Mouse (Mus musculus): ENCODE results near the gene Gm45208. TPM values are rescaled to one million over a fixed set of nuclear protein-coding genes. Genes with fewer than 3 reads are reported as not detected.
"Not testable (repeated sequence)": the region's sequence is repeated elsewhere in the genome, so short reads cannot be mapped to it uniquely, and the experiment has no call there.

The Gm45208 gene
- polyA plus RNA-seq, 1 experiment from 2014 or later = 0.66 TPM

DNA sequence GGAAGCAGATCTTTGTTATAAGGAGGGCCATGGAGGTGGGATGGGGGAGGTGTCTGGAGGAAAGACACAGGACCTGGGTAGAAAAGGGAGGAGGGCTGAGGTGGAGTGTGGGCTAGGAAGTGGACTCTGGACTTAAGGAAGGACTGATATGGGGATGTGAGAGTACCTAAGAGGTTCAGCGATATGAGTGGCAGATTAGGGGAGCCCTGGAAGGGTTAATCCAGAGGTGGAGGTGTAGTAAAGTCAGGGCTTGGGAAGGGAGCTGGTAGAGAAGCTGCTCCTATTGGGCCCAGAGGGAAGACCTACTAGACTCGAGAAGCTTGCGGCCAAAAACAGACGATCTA, 6.8 kb downstream of the Gm45208 start:
- Histone ChIP-seq H3K9me3 (no peaks in the 10 kb centered on the region), H3K4me2 (peak overlapping the region; percentile 55), H3K4me3 (replicated peaks) (peak overlapping the region; percentile 49), H3K27me3 (no peaks in the 10 kb centered on the region), H3K9ac (peak overlapping the region; percentile 50), H3K27ac (no peak overlapping the region), H3K4me1 (peaks cover 11% of the 10 kb centered on the region), H3K36me3 (replicated peaks) (peaks cover 11% of the 10 kb centered on the region; the same call in 1 of the 2 replicates)
- no peak for ATAC-seq (ENCODE audit: low FRiP score)
- 45% methylated on average over 4 of the region's 4 CpGs for WGBS

DNA sequence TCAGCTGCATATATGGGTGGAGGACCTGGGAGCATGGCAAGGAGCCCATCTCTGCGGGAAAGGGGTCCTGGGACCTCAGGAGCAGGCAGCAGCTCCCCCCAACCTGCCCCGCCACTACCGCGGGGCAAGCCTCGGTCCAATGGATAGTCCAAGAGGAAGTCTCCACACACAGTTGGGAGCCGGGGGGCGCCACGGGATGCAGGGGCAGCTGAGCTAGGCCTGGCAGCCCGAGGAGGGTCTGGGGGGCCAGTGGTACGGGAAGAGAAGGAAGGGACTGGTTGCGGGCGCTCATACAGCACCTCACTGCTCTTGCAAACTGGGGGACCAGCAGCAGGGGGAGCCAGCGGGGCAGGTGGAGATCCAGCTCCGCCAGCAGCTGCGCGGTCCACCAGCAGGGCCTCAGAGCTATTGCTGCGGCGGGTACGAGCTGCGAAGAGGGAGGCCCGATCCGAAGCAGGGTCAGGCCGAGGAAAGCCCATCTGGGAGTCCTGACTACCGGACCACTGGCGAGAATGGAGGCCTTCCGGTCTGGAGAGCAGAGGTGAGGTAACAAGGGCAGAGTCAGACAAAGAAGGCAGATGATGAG, 11.6 kb downstream of the Gm45208 start:
- Histone ChIP-seq H3K4me2 (no peak overlapping the region), H3K9me3 (no peaks in the 10 kb centered on the region), H3K4me1 (peaks cover 8% of the 10 kb centered on the region), H3K27me3 (no peaks in the 10 kb centered on the region), H3K36me3 (replicated peaks) (peaks cover 5% of the 10 kb centered on the region; the same call in 1 of the 2 replicates), H3K9ac (no peak overlapping the region), H3K27ac (no peak overlapping the region), H3K4me3 (replicated peaks) (no peak overlapping the region)
- WGBS = 30% methylated on average over 25 of the region's 26 CpGs
- no peak; the same call in 1 of the 2 replicates for ATAC-seq (ENCODE audit: low FRiP score)

GRCm38 (mm10) chrX:7739336-7740081, 17.5 kb downstream of the Gm45208 start:
- Histone ChIP-seq H3K27ac (no peak overlapping the region), H3K9ac (no peak overlapping the region), H3K4me2 (no peak overlapping the region), H3K4me1 (no peaks in the 10 kb centered on the region; the same call in 1 of the 2 replicates), H3K9me3 (no peaks in the 10 kb centered on the region), H3K36me3 (replicated peaks) (peaks cover 5% of the 10 kb centered on the region; the same call in 1 of the 2 replicates), H3K4me3 (replicated peaks) (no peak overlapping the region), H3K27me3 (no peaks in the 10 kb centered on the region)
- ATAC-seq (ENCODE audit: low FRiP score) = no peak
- 70% methylated on average over 14 of the region's 14 CpGs for WGBS

DNA sequence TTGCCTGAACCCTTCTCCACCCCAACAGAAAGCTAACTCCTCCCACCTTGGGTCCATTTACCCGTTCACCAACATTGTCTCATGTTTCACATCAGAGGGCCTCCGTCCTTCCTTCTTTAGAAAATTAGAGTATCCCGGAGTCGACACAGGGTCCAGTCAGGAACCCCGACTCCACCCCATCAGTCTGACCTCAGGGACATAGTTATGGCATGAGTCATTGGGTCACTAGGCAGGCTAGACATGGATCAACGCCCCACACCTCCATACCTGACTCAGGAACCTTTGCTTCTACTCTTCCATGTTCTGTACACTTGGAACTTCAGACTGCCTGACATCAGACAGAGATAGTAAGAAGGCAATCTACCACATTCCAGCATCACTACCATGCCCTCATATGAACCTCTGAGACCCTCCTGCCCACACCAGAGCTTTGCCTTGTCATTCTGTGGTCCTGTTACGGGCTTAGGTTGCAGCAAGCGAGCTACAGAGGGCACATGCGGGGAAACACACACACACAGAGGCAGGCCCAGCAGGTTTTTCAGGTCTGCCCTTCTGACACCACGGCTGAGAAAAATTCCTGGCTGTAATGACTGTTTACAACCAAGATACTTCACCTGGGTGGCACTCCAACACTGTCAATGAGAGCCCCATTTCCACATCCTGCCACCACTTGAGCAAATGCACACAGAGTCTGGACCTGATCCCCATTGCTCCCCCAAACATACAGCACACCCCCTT, 18.2 kb downstream of the Gm45208 start:
- H3K27me3 ChIP-seq = no peaks in the 10 kb centered on the region
- H3K36me3 ChIP-seq (replicated peaks) = peaks cover 1% of the 10 kb centered on the region; the same call in 1 of the 2 replicates
- no peaks in the 10 kb centered on the region for H3K9me3 ChIP-seq
- H3K4me1 ChIP-seq = no peaks in the 10 kb centered on the region; the same call in 1 of the 2 replicates
- no peak for ATAC-seq (ENCODE audit: low FRiP score)
- no peak overlapping the region for H3K4me3 ChIP-seq (replicated peaks)
- no peak overlapping the region for H3K4me2 ChIP-seq
- no peak overlapping the region for H3K9ac ChIP-seq
- WGBS = 73% methylated on average over 10 of the region's 10 CpGs
- no peak overlapping the region for H3K27ac ChIP-seq

DNA sequence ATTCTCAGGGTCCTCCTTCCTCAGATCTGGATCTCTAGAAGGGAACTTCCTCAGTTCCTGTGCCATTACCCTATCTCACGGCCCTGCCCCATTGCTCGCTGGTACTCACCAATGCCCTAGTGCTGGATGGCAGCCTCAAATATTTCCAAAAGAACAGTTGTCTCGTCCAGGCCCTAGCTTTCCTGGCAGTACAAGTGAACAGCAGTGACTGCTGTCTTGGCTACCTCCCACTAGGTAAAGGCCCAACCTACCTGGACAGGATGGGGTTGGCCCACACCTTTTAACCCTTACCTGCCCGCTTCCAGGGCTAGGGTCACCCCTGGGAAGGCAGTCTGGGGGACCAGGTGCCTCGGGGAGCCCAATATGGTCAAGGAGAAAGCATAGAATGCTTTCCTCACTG, 19.1 kb downstream of the Gm45208 start:
- Histone ChIP-seq H3K36me3 (replicated peaks) (no peaks in the 10 kb centered on the region; the same call in 1 of the 2 replicates), H3K27me3 (no peaks in the 10 kb centered on the region), H3K9ac (no peak overlapping the region), H3K4me2 (no peak overlapping the region), H3K27ac (no peak overlapping the region), H3K4me1 (no peaks in the 10 kb centered on the region; the same call in 1 of the 2 replicates), H3K9me3 (no peaks in the 10 kb centered on the region), H3K4me3 (replicated peaks) (no peak overlapping the region)
- no peak for ATAC-seq (ENCODE audit: low FRiP score)
- WGBS = 82% methylated on average over 5 of the region's 5 CpGs

DNA sequence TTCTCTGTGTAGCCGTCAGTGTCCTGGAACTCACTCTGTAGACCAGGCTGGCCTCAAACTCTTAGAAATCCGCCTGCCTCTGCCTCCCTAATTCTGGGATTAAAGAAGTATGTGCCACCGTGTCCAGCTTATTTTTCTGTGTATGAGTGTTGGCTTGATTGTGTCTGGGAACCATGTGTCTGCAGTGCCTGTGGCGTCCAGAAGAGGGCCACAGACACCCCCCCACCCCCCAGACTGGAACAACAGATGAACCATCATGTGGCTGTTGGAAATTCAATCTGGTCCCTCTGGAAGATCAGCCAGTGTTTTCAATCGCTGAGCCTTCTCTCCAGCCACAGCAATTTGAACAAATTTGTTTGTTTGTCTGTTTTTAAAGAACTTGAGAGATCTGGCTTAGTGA, 21.4 kb downstream of the Gm45208 start:
- Histone ChIP-seq H3K4me1 (no peaks in the 10 kb centered on the region; the same call in 1 of the 2 replicates), H3K27ac (no peak overlapping the region), H3K9me3 (no peaks in the 10 kb centered on the region), H3K36me3 (replicated peaks) (no peaks in the 10 kb centered on the region), H3K9ac (no peak overlapping the region), H3K27me3 (no peaks in the 10 kb centered on the region), H3K4me3 (replicated peaks) (no peak overlapping the region), H3K4me2 (no peak overlapping the region)
- ATAC-seq (ENCODE audit: low FRiP score) = no peak
- WGBS = 59% methylated on average over 5 of the region's 5 CpGs

DNA sequence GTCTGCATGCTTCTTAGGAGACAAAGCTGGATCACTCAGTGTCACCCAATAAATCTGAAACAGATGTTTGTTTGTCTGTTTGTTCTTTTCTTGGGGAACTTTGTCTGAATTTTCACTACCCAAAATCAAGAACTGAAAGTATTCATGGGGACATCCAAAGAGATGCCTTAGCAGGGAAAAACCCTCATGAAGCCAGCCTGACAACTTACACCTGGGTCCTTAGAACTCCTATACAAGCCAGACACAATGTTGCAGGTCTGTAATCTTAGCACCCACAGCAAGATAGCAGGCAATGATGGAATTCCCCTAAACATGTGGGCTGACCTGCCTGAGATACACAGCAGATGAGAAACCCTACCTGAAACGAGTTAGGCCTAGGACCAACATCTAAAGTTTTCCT, 22.9 kb downstream of the Gm45208 start:
- Histone ChIP-seq H3K27ac (no peak overlapping the region), H3K9me3 (no peaks in the 10 kb centered on the region), H3K4me2 (no peak overlapping the region), H3K27me3 (no peaks in the 10 kb centered on the region), H3K4me3 (replicated peaks) (no peak overlapping the region), H3K4me1 (peaks cover 7% of the 10 kb centered on the region), H3K36me3 (replicated peaks) (no peaks in the 10 kb centered on the region), H3K9ac (no peak overlapping the region)
- WGBS = 75% methylated on average over 1 of the region's 1 CpGs
- no peak for ATAC-seq (ENCODE audit: low FRiP score)

DNA sequence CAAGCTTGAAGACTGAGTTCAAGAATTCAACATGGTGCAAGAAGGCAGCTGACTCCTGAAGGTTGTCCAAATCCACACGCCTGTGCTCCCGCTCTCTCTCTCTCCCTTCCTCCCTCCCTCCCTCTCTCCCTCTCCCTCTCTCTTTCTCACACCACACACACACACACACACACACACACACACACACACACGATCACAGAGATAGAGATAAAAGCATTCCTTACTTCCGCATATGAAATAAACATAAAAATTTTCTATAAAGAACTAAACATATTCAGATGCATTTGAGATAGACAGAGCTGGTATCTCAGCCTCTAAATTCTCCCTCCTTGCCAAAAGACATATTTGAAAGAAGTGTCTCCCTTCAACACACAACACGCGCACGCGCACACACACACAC, 23.4 kb downstream of the Gm45208 start:
- no peak for ATAC-seq (ENCODE audit: low FRiP score)
- Histone ChIP-seq H3K4me3 (replicated peaks) (no peak overlapping the region), H3K9ac (no peak overlapping the region), H3K4me2 (no peak overlapping the region), H3K36me3 (replicated peaks) (no peaks in the 10 kb centered on the region), H3K9me3 (no peaks in the 10 kb centered on the region), H3K4me1 (peaks cover 10% of the 10 kb centered on the region), H3K27ac (no peak overlapping the region), H3K27me3 (no peaks in the 10 kb centered on the region)
- WGBS = 88% methylated on average over 8 of the region's 8 CpGs

DNA sequence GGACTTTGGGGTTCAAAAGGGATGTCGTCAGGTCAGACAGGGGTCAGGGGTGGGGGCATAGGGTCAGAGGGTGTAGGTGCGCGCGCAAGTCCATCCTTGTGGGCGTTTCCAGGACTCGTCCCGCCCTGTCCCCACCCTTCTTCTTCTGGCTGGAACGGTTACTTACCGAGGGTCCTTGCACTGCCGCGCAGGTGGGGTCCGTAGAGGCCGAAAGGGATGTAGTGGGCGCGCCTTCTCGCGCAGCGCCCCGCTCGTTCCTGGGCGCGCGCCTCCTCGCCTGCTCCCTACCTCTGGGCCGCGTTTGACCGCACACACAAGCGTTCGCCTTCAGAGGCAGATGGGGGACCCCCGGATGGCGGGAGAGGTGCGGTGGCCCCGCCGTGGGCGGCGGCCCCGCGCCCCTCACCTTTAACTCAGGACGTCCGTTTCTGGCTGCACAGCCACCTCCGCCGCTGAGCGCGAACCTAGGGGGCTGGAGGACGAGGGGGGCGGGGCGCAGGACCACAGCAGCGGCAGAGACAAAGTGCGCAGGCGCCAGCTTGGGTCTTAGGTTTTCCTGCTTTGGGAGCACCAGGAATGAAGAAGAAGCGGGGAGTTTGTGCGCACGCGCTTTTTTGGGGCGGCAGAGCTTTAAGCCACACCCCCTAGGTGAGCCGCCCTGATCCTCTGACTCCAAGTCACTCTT, 28.5 kb downstream of the Gm45208 start, which contains the start of gene Ccdc120:
Gene Ccdc120 (minus strand): TSS at position 474 of the 685 bp plus-strand sequence.
- Histone ChIP-seq H3K9ac (peak within 1 kb of the TSS; percentile 70), H3K4me3 (replicated peaks) (peak within 1 kb of the TSS; percentile 65), H3K4me2 (peak within 1 kb of the TSS; percentile 58), H3K36me3 (replicated peaks) (no peaks in the 10 kb centered on the region), H3K4me1 (peaks cover 10% of the 10 kb centered on the region), H3K27ac (0 out of 2 replicates have a peak within 1 kb of the TSS, but pooled peaks have one; percentile 47), H3K27me3 (no peaks in the 10 kb centered on the region), H3K9me3 (no peaks in the 10 kb centered on the region)
- ATAC-seq (ENCODE audit: low FRiP score) = peak; percentile 92
- 12% methylated on average over 45 of the region's 56 CpGs for WGBS

DNA sequence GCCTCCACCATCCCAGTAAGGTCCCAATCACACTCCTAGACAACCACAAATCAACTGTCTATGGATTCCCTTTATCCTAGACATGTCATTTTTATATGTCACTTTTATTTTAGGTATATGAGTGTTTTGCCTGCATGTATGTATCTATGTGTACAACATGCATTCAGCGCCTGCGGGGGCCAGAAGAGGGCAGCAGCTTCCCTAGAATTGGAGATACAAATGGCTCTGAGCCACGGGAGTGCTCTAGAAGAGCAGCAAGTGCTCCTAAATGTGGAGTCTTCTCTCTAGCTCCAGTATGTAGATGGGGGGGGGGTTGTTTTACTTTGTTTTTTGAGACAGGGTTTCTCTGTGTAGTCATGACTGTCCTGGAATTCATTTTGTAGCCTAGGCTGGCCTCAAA, 31.6 kb downstream of the Gm45208 start:
- H3K9me3 ChIP-seq; H3K27ac ChIP-seq; H3K27me3 ChIP-seq; H3K4me3 ChIP-seq (replicated peaks); H3K4me1 ChIP-seq; ATAC-seq (ENCODE audit: low FRiP score); H3K9ac ChIP-seq; H3K4me2 ChIP-seq; H3K36me3 ChIP-seq (replicated peaks): not testable (repeated sequence)
- 21% methylated on average over 3 of the region's 3 CpGs for WGBS

GRCm38 (mm10) chrX:7762137-7762920, 40.3 kb downstream of the Gm45208 start, which contains the start of gene Tfe3:
TSS of gene Tfe3 (plus strand) at chrX:7762560.
- Histone ChIP-seq H3K9ac (peak within 1 kb of the TSS; percentile 63), H3K9me3 (no peaks in the 10 kb centered on the region), H3K4me3 (replicated peaks) (peak within 1 kb of the TSS; percentile 62), H3K36me3 (replicated peaks) (peaks cover 2% of the 10 kb centered on the region; the same call in 1 of the 2 replicates), H3K4me1 (peaks cover 19% of the 10 kb centered on the region), H3K27ac (peak within 1 kb of the TSS; percentile 46; the same call in 1 of the 2 replicates), H3K4me2 (peak within 1 kb of the TSS; percentile 67), H3K27me3 (no peaks in the 10 kb centered on the region)
- 16% methylated on average over 38 of the region's 38 CpGs for WGBS
- peak; percentile 96 for ATAC-seq (ENCODE audit: low FRiP score)

Measured in forebrain, embryonic 12.5 days (tissue).